Mouse (Mus musculus) kidney, adult 11 months (tissue): ENCODE data around the gene Gm5726.
"Not testable (repeated sequence)": the region's sequence is repeated elsewhere in the genome, so short reads cannot be mapped to it uniquely, and the experiment has no call there.

Source experiments
- DNase-seq: peaks from one replicate; pipeline ENCODE4 v3.0.0; 2022

Gm5726 gene

DNA sequence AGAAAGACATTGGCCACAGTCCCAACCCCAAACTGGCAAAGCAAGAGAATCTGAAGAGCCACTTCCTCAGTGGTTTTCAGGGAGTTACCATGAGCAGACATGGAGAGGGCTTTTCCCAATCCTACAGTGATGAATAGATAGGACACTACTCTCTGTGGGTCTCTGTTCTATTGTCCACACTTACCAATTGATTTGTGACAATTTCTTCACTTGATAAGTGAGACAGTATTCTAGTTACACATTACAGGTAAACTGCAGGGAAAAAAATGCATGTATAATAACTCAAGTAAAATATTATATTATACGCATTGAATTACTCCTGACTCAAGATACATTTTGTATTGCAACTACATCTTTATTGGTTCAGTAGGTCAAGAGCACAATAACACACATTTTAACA lies at the start of gene Gm5726:
TSS of gene Gm5726 (minus strand) at position 101 of the 400 bp plus-strand sequence.
- not testable (repeated sequence) for DNase-seq

- DNase-seq: not testable (repeated sequence)
These were observed 30.6 kb upstream of the Gm5726 start, which contains the start of gene Gm4141 for GRCm38 (mm10) chr7:20576141-20576540. TSS of gene Gm4141 (minus strand) at chr7:20576241.

GRCm38 (mm10) chr7:20533537-20533936 lies 12.0 kb downstream of the Gm5726 start, which contains the start of gene Vmn1r104:
TSS of gene Vmn1r104 (plus strand) at chr7:20533837.
- not testable (repeated sequence) for DNase-seq

DNA sequence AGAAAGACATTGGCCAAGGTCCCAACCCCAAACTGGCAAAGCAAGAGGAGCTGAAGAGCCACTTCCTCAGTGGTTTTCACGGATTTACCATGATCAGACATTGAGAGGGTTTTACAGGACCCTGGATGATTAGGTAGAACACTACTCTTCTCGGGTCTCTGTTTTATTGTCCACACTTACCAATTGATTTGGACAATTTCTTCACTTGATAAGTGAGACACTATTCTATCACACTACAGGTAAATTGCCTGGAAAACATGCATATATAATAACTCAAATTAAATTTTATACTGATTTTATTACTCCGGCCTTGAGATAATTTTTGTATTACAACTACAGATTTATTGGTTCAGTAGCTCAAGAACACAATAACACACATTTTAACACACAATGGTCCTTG lies 35.1 kb downstream of the Gm5726 start, which contains the start of gene Vmn1r103:
TSS of gene Vmn1r103 (minus strand) at position 101 of the 400 bp plus-strand sequence.
- not testable (repeated sequence) for DNase-seq
